Mouse (Mus musculus): ENCODE data around the gene Mlf2.

- TF ChIP-seq CTCF (IDR thresholded peaks at IDR 0.05 in 2 of 3, conservative IDR thresholded peaks at IDR 0.05 in 1 of 3; ENCODE audit: control insufficient read depth in 1 of 3, insufficient read depth in 1 of 3, low read depth in 2 of 3, low read length in 3 of 3, poor library complexity in 1 of 3, severe bottlenecking in 1 of 3): no peak
- no peak for TF ChIP-seq EP300 (IDR thresholded peaks at IDR 0.05; ENCODE audit: low read depth in 1 of 2, low read length in 2 of 2)
- no peak for TF ChIP-seq E2F4 (IDR thresholded peaks at IDR 0.05; ENCODE audit: borderline replicate concordance, low read depth, low read length)
- TF ChIP-seq CHD2 (IDR thresholded peaks at IDR 0.05; ENCODE audit: low read length): no peak
- TF ChIP-seq MAX (IDR thresholded peaks at IDR 0.05; ENCODE audit: low read length): no peak
- TF ChIP-seq KAT2A (conservative IDR thresholded peaks at IDR 0.05; ENCODE audit: low read depth, low read length): no peak
- TF ChIP-seq ZC3H11A (IDR thresholded peaks at IDR 0.05; ENCODE audit: low read depth, low read length): no peak
- no peak for TF ChIP-seq SMC3 (IDR thresholded peaks at IDR 0.05; ENCODE audit: low read depth, low read length)
- TF ChIP-seq MAFK (IDR thresholded peaks at IDR 0.05; ENCODE audit: borderline replicate concordance, low read depth, low read length): no peak
- TF ChIP-seq ETS1 (IDR thresholded peaks at IDR 0.05; ENCODE audit: low read depth, low read length): no peak
- TF ChIP-seq USF2 (IDR thresholded peaks at IDR 0.05; ENCODE audit: borderline replicate concordance in 1 of 2, insufficient read depth in 1 of 2, low read depth in 1 of 2, low read length in 2 of 2): no peak
Measured at GRCm38 (mm10) chr6:124965747-124966146, 34.6 kb downstream of the Mlf2 start.
